Mouse (Mus musculus) liver, postnatal 0 days (tissue): ENCODE data around the gene Ccser1. TPM values are rescaled to one million over a fixed set of nuclear protein-coding genes. Genes with fewer than 3 reads are reported as not detected.
A peak's percentile ranks its signal among the peaks of the same experiment; 100 is the strongest.
"Not testable (repeated sequence)": the region's sequence is repeated elsewhere in the genome, so short reads cannot be mapped to it uniquely, and the experiment has no call there.

Experiments used
- ATAC-seq: fragments of 200-750 bp; cut with Nextera tagmentation; 2 replicates; pipeline ENCODE4 v1.8.0; 2017; ENCODE audit warnings: mild to moderate bottlenecking, moderate library complexity
- DNase-seq: peaks from one replicate; pipeline ENCODE4 v3.0.0-alpha.2; 2016
- H3K27ac ChIP-seq: fragments of 300-500 bp; sonication (generic); 2 replicates; pipeline ENCODE4 v1.5.1; 2014; ENCODE audit warnings: antibody characterized with exemption, moderate library complexity, mild to moderate bottlenecking, low read depth
- H3K27me3 ChIP-seq: fragments of 300-500 bp; sonication (generic); 2 replicates; pipeline ENCODE4 v1.6.1; 2014; ENCODE audit warnings: low read length, control low read depth, mixed read lengths; ENCODE audit not compliant: insufficient read depth
- H3K36me3 ChIP-seq: fragments of 300-500 bp; sonication (generic); replicated peaks from 2 replicates; pipeline ENCODE4 v1.6.1; 2014; ENCODE audit warnings: mild to moderate bottlenecking, control low read depth, low read length, moderate library complexity, mixed read lengths; ENCODE audit not compliant: insufficient read depth
- H3K4me1 ChIP-seq: fragments of 300-500 bp; sonication (generic); 2 replicates; pipeline ENCODE4 v1.6.1; 2014; ENCODE audit warnings: antibody characterized with exemption, mild to moderate bottlenecking, control low read depth; ENCODE audit not compliant: insufficient read depth
- H3K4me2 ChIP-seq: fragments of 300-500 bp; sonication (generic); 2 replicates; pipeline ENCODE4 v1.6.1; 2014; ENCODE audit warnings: low read depth, mild to moderate bottlenecking, low read length, moderate library complexity, mixed read lengths
- H3K4me3 ChIP-seq: fragments of 300-500 bp; sonication (generic); 2 replicates; pipeline ENCODE4 v1.5.1; 2014; ENCODE audit warnings: low read depth, low read length
- H3K9ac ChIP-seq: fragments of 300-500 bp; sonication (generic); replicated peaks from 2 replicates; pipeline ENCODE4 v1.6.1; 2014; ENCODE audit warnings: mild to moderate bottlenecking, moderate library complexity
- H3K9me3 ChIP-seq: fragments of 300-500 bp; sonication (generic); 2 replicates; pipeline ENCODE4 v1.6.1; 2016; ENCODE audit warnings: mild to moderate bottlenecking, control low read depth, low read length, mixed read lengths
- CTCF ChIP-seq: sonication (generic); IDR thresholded peaks from 2 replicates; pipeline ENCODE4 v1.5.1; 2016; ENCODE audit warnings: antibody characterized with exemption, low read depth
- EP300 ChIP-seq: IDR thresholded peaks from 2 replicates; pipeline ENCODE4 v1.6.1; 2016; ENCODE audit warnings: antibody characterized with exemption, low read depth, mild to moderate bottlenecking
- WGBS: fragments of 180-500 bp; shearing (Covaris S2); extraction: QIAGEN DNeasy Blood & Tissue Kit; methylation state at CpG from one replicate; pipeline ENCODE4 v1.1.7; 2014; ENCODE audit not compliant: insufficient replicate concordance; 5-methylcytosine and 5-hydroxymethylcytosine counted together
- polyA plus RNA-seq: library from polyadenylated mRNA; unstranded; fragments of >200 nt; fragmentation: Nextera tagmentation; extraction: Ambion mirVana; gene quantifications from 2 replicates; pipeline ENCODE4 v1.2.1, GENCODE M21; 2015

The Ccser1 gene
- polyA plus RNA-seq, 1 experiment from 2014 or later, result 0.18 TPM

DNA sequence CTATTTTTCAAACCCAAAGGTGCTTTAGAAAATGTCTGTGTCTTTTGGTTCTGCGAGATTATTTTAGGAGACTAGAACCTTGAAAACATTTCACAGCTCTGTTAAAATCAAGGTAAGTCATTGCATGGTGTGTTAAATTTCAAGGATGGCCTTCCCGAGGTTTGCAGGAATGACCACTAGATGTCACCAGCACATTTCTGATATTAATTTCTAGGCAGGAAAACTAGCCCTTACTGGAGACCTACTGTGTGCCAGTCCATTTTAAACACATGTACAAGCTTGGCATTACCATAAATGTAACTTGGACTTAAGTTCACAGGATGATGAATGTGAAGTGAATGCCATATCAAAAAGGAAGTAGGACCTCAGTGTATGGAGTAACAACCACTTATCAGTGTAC lies 798.3 kb downstream of the Ccser1 start:
- ATAC-seq, result no peak
- no peak overlapping the region for H3K27ac ChIP-seq
- TF ChIP-seq EP300, result no peak
- 0 out of 2 replicates have a peak, but pooled peaks have one; percentile 2 for TF ChIP-seq CTCF
- no peaks in the 10 kb centered on the region for H3K27me3 ChIP-seq
- WGBS, result 19% methylated on average over 2 of the region's 2 CpGs
- DNase-seq, result no peak
- H3K4me3 ChIP-seq, result no peak overlapping the region
- no peak overlapping the region for H3K4me2 ChIP-seq
- no peaks in the 10 kb centered on the region for H3K9me3 ChIP-seq
- no peaks in the 10 kb centered on the region for H3K4me1 ChIP-seq
- H3K36me3 ChIP-seq, result no peaks in the 10 kb centered on the region
- H3K9ac ChIP-seq, result no peak overlapping the region

DNA sequence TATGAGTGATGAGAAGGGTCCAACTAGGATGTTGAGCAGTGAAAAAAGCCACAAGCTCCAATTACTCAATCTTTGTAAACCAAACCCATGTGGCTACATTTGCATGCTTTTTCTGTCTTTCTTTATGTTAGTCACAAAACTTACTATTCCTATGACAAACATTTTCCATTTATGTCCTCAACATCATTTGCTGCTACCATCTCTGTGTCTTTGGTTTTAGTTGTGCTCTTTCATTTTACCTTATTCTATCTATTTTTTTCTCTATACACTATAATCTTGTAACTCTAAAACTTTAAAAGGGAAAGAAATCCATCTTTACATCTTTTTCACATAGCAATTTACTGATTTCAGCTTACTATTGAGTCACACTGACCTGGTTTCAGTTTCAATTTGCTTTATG lies 834.2 kb downstream of the Ccser1 start:
- H3K27ac ChIP-seq, result no peak overlapping the region
- no peaks in the 10 kb centered on the region for H3K4me1 ChIP-seq
- H3K4me2 ChIP-seq, result no peak overlapping the region
- TF ChIP-seq EP300, result no peak
- no peak for TF ChIP-seq CTCF
- no peaks in the 10 kb centered on the region for H3K27me3 ChIP-seq
- no peaks in the 10 kb centered on the region for H3K9me3 ChIP-seq
- ATAC-seq (no peak), DNase-seq (no peak)
- no peaks in the 10 kb centered on the region for H3K36me3 ChIP-seq
- no peak overlapping the region for H3K9ac ChIP-seq
- H3K4me3 ChIP-seq, result no peak overlapping the region

DNA sequence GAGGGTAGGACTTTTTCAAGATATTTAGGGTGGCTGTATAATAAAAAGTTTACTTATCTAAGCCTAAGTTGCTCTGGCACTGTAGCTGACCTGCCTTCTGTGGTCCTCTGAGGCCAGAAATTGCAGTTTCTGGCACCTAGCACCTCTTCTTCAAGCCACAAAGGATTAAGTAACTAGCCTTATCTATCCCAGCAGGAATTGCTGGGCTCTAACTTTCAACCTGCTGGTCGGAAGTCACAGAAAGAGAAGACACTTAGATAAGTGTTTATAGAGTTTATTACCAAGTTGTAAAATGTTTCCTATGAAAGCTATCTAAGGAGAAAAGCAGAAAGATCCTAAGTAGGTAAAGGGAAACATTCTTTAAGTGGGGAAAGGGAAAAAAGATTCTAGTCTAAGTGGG lies 864.3 kb downstream of the Ccser1 start:
- ATAC-seq, result no peak
- WGBS, result 19% methylated on average over 1 of the region's 1 CpGs

DNA sequence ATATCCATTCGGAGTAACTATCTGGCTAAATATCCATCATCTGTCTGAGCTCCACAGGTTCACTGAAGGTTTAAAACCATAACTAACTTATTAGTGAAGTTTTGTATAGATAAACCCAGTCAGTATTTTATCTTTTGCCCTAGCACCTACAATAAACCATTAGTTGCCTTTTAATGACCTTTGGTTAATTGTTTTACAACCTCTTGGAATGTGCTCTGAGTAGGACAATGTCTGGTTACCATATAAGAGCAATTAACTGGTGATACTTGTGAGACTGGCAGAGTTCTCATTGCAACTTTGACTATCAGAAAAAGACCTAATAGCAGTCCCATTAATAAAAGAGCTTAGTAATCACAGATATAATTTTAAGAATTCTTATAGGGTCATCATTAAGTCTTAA lies 864.9 kb downstream of the Ccser1 start:
- WGBS, result 60% methylated on average over 1 of the region's 1 CpGs
- ATAC-seq, result not testable (repeated sequence)

More for the DNA sequence above, 864.3 kb downstream of the Ccser1 start:
- Histone ChIP-seq H3K36me3 (no peaks in the 10 kb centered on the region), H3K27ac (no peak overlapping the region), H3K27me3 (no peaks in the 10 kb centered on the region), H3K9ac (no peak overlapping the region), H3K4me2 (no peak overlapping the region), H3K4me3 (no peak overlapping the region), H3K9me3 (no peaks in the 10 kb centered on the region), H3K4me1 (no peaks in the 10 kb centered on the region)
- TF ChIP-seq CTCF, result no peak
- TF ChIP-seq EP300, result no peak
- DNase-seq, result no peak

DNA sequence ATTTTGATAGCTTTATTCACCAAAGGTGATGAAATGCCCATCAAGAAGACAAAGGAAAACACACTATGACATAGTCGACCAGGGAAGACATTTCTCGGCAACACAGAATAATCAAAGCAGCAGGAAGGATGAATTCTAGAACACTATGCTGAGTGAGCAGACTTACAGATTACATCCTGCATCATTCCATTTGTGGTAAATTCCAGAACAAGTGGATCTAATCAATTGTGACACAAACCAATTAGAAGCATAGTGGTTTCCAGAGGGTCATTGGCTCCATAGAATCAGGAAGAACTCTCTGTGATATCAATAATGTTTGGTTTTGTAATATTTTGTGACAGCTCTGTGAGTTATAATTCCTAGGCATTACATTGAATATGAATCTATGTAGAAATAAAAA lies 875.2 kb downstream of the Ccser1 start:
- 78% methylated on average over 2 of the region's 2 CpGs for WGBS
- no peaks in the 10 kb centered on the region for H3K36me3 ChIP-seq

More for the DNA sequence above, 864.9 kb downstream of the Ccser1 start:
- not testable (repeated sequence) for DNase-seq, H3K4me3 ChIP-seq, H3K4me2 ChIP-seq, H3K27ac ChIP-seq, H3K36me3 ChIP-seq, H3K27me3 ChIP-seq, H3K9me3 ChIP-seq, H3K4me1 ChIP-seq, H3K9ac ChIP-seq

DNA sequence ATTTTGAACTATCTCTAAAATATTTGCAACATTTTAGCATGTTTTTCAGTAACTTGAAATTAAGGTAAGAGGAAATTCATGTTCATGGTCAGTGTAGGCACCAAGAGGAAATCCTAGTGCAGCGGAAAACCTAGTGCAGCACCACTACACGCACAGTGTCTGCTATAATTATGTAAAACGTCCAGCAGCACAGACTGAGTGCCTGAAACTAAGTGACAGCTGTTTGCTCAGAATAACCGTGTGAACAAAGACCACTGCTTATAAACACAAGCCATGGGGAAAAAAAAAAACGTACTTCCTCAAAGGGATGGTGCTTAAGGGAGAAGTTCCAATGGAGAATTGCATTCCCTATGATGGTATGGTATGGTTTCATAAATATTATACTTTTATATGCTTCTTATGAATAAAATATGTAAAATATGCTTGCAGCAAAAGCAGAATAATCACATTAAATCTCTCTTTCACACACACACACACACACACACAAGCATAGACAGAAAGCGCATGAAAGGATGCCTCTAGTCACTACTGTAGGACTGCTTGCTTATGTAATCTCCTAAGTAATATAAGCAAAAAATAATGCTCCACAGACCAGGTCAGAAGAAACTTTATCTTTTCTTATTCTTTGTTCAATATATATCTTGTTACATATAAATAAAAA lies 886.4 kb downstream of the Ccser1 start:
- no peaks in the 10 kb centered on the region for H3K9me3 ChIP-seq
- H3K4me3 ChIP-seq, result no peak overlapping the region
- no peak overlapping the region for H3K9ac ChIP-seq
- ATAC-seq (no peak), DNase-seq (no peak)
- WGBS, result 60% methylated on average over 6 of the region's 6 CpGs
- H3K27me3 ChIP-seq, result no peaks in the 10 kb centered on the region
- no peak overlapping the region for H3K4me2 ChIP-seq
- no peaks in the 10 kb centered on the region for H3K36me3 ChIP-seq
- TF ChIP-seq EP300 (no peak), CTCF (no peak)
- H3K4me1 ChIP-seq, result no peaks in the 10 kb centered on the region
- H3K27ac ChIP-seq, result no peak overlapping the region

More for the DNA sequence above, 875.2 kb downstream of the Ccser1 start:
- no peak overlapping the region for H3K4me3 ChIP-seq
- H3K9ac ChIP-seq, result no peak overlapping the region
- no peaks in the 10 kb centered on the region for H3K27me3 ChIP-seq
- no peaks in the 10 kb centered on the region for H3K9me3 ChIP-seq
- no peaks in the 10 kb centered on the region for H3K4me1 ChIP-seq
- H3K27ac ChIP-seq, result no peak overlapping the region
- DNase-seq (no peak), ATAC-seq (no peak)
- no peak overlapping the region for H3K4me2 ChIP-seq
- no peak for TF ChIP-seq EP300
- no peak for TF ChIP-seq CTCF

DNA sequence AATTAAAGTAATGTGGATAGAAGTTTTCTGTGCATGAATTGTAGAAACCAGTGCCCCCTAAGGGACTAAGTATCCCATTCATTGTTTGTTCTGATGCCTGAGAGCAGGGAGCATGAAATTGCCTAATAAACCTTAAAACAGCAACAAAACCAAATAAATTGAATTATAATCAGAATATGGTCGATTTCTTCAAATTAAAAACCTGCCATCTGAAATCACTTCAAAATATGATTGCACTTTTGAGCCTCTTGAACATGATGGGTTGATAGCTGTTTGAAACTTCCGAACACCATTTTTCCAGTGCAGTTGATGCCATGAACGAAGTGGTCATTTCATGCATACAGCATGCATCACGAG lies 886.9 kb downstream of the Ccser1 start:
- H3K4me2 ChIP-seq, result no peak overlapping the region
- WGBS, result 67% methylated on average over 4 of the region's 4 CpGs
- ATAC-seq (no peak), DNase-seq (no peak)
- no peak overlapping the region for H3K4me3 ChIP-seq
- no peaks in the 10 kb centered on the region for H3K27me3 ChIP-seq
- H3K27ac ChIP-seq, result no peak overlapping the region
- no peaks in the 10 kb centered on the region for H3K9me3 ChIP-seq
- H3K36me3 ChIP-seq, result no peaks in the 10 kb centered on the region
- H3K4me1 ChIP-seq, result no peaks in the 10 kb centered on the region
- TF ChIP-seq CTCF, result no peak
- no peak for TF ChIP-seq EP300
- no peak overlapping the region for H3K9ac ChIP-seq
